Mouse (Mus musculus): ENCODE measurements around the gene Col4a6. TPM values are rescaled to one million over a fixed set of nuclear protein-coding genes. Genes with fewer than 3 reads are reported as not detected.

Gene Col4a6
- polyA plus RNA-seq, 1 experiment from 2014 or later, result 0.33 TPM

- DNase-seq (ENCODE audit: low spot score) (peak; percentile 50), ATAC-seq (ENCODE audit: insufficient number of reproducible peaks, low FRiP score, low TSS enrichment, low read depth) (no peak)
Measured at GRCm38 (mm10) chrX:141212802-141213201, 261.1 kb downstream of the Col4a6 start.

GRCm38 (mm10) chrX:141198993-141199392 is 274.9 kb downstream of the Col4a6 start:
- Histone ChIP-seq H3K4me2 (ENCODE audit: low read depth, severe bottlenecking) (no peak overlapping the region), H3K4me3 (ENCODE audit: low read depth, low read length) (no peak overlapping the region), H3K27ac (replicated peaks; ENCODE audit: low read depth, low read length) (no peak overlapping the region), H3K36me3 (ENCODE audit: control insufficient read depth, insufficient read depth, low read length) (no peaks in the 10 kb centered on the region), H3K9ac (ENCODE audit: low read length) (no peak overlapping the region), H3K4me1 (ENCODE audit: control insufficient read depth, insufficient read depth, low read length) (no peaks in the 10 kb centered on the region), H3K27me3 (ENCODE audit: control insufficient read depth, insufficient read depth, low read length) (0 out of 2 replicates have a peak, but pooled peaks cover 3% of the 10 kb centered on the region), H3K9me3 (ENCODE audit: control insufficient read depth, low read length) (no peaks in the 10 kb centered on the region)
- no peak for DNase-seq (ENCODE audit: low spot score)
- WGBS, result 85% methylated on average over 3 of the region's 3 CpGs
- no peak for ATAC-seq (ENCODE audit: insufficient number of reproducible peaks, low FRiP score, low TSS enrichment, low read depth)

More at GRCm38 (mm10) chrX:141212802-141213201, 261.1 kb downstream of the Col4a6 start:
- no peaks in the 10 kb centered on the region for H3K4me1 ChIP-seq (ENCODE audit: control insufficient read depth, insufficient read depth, low read length)
- peaks cover 15% of the 10 kb centered on the region; the same call in 1 of the 2 replicates for H3K27me3 ChIP-seq (ENCODE audit: control insufficient read depth, insufficient read depth, low read length)
- no peak overlapping the region for H3K4me2 ChIP-seq (ENCODE audit: low read depth, severe bottlenecking)
- no peak overlapping the region for H3K27ac ChIP-seq (replicated peaks; ENCODE audit: low read depth, low read length)
- H3K36me3 ChIP-seq (ENCODE audit: control insufficient read depth, insufficient read depth, low read length), result no peaks in the 10 kb centered on the region
- WGBS, result 39% methylated on average over 5 of the region's 5 CpGs
- H3K4me3 ChIP-seq (ENCODE audit: low read depth, low read length), result no peak overlapping the region
- H3K9ac ChIP-seq (ENCODE audit: low read length), result no peak overlapping the region
- no peaks in the 10 kb centered on the region for H3K9me3 ChIP-seq (ENCODE audit: control insufficient read depth, low read length)

- ATAC-seq (ENCODE audit: insufficient number of reproducible peaks, low FRiP score, low TSS enrichment, low read depth) (no peak), DNase-seq (ENCODE audit: low spot score) (no peak)
- H3K27ac ChIP-seq (replicated peaks; ENCODE audit: low read depth, low read length), result no peak overlapping the region
- H3K4me2 ChIP-seq (ENCODE audit: low read depth, severe bottlenecking), result no peak overlapping the region
- no peaks in the 10 kb centered on the region for H3K4me1 ChIP-seq (ENCODE audit: control insufficient read depth, insufficient read depth, low read length)
- H3K9me3 ChIP-seq (ENCODE audit: control insufficient read depth, low read length), result no peaks in the 10 kb centered on the region
- peaks cover 13% of the 10 kb centered on the region for H3K27me3 ChIP-seq (ENCODE audit: control insufficient read depth, insufficient read depth, low read length)
- H3K9ac ChIP-seq (ENCODE audit: low read length), result no peak overlapping the region
- no peaks in the 10 kb centered on the region for H3K36me3 ChIP-seq (ENCODE audit: control insufficient read depth, insufficient read depth, low read length)
- H3K4me3 ChIP-seq (ENCODE audit: low read depth, low read length), result no peak overlapping the region
Measured at GRCm38 (mm10) chrX:141195036-141195435, 278.8 kb downstream of the Col4a6 start.

- WGBS, result 47% methylated on average over 7 of the region's 7 CpGs
- ATAC-seq (ENCODE audit: insufficient number of reproducible peaks, low FRiP score, low TSS enrichment, low read depth), result no peak
- peaks cover 2% of the 10 kb centered on the region; the same call in 1 of the 2 replicates for H3K27me3 ChIP-seq (ENCODE audit: control insufficient read depth, insufficient read depth, low read length)
Measured at GRCm38 (mm10) chrX:141175353-141175752, 298.5 kb downstream of the Col4a6 start.

GRCm38 (mm10) chrX:141165067-141165466 is 308.8 kb downstream of the Col4a6 start:
- ATAC-seq (ENCODE audit: insufficient number of reproducible peaks, low FRiP score, low TSS enrichment, low read depth) (no peak), DNase-seq (ENCODE audit: low spot score) (no peak)
- Histone ChIP-seq H3K9me3 (ENCODE audit: control insufficient read depth, low read length) (no peaks in the 10 kb centered on the region), H3K4me2 (ENCODE audit: low read depth, severe bottlenecking) (no peak overlapping the region), H3K4me1 (ENCODE audit: control insufficient read depth, insufficient read depth, low read length) (no peaks in the 10 kb centered on the region), H3K27ac (replicated peaks; ENCODE audit: low read depth, low read length) (no peak overlapping the region), H3K9ac (ENCODE audit: low read length) (no peak overlapping the region), H3K27me3 (ENCODE audit: control insufficient read depth, insufficient read depth, low read length) (peaks cover 10% of the 10 kb centered on the region), H3K36me3 (ENCODE audit: control insufficient read depth, insufficient read depth, low read length) (no peaks in the 10 kb centered on the region), H3K4me3 (ENCODE audit: low read depth, low read length) (no peak overlapping the region)
- 93% methylated on average over 4 of the region's 4 CpGs for WGBS

More at GRCm38 (mm10) chrX:141175353-141175752, 298.5 kb downstream of the Col4a6 start:
- Histone ChIP-seq H3K4me2 (ENCODE audit: low read depth, severe bottlenecking) (no peak overlapping the region), H3K27ac (replicated peaks; ENCODE audit: low read depth, low read length) (no peak overlapping the region), H3K36me3 (ENCODE audit: control insufficient read depth, insufficient read depth, low read length) (no peaks in the 10 kb centered on the region), H3K4me3 (ENCODE audit: low read depth, low read length) (no peak overlapping the region), H3K4me1 (ENCODE audit: control insufficient read depth, insufficient read depth, low read length) (no peaks in the 10 kb centered on the region), H3K9me3 (ENCODE audit: control insufficient read depth, low read length) (no peaks in the 10 kb centered on the region), H3K9ac (ENCODE audit: low read length) (no peak overlapping the region)
- DNase-seq (ENCODE audit: low spot score), result peak; percentile 63

GRCm38 (mm10) chrX:141160371-141160770 is 313.5 kb downstream of the Col4a6 start:
- Histone ChIP-seq H3K9ac (ENCODE audit: low read length) (no peak overlapping the region), H3K4me1 (ENCODE audit: control insufficient read depth, insufficient read depth, low read length) (no peaks in the 10 kb centered on the region), H3K36me3 (ENCODE audit: control insufficient read depth, insufficient read depth, low read length) (no peaks in the 10 kb centered on the region), H3K4me2 (ENCODE audit: low read depth, severe bottlenecking) (no peak overlapping the region), H3K27me3 (ENCODE audit: control insufficient read depth, insufficient read depth, low read length) (0 out of 2 replicates have a peak, but pooled peaks cover 3% of the 10 kb centered on the region), H3K27ac (replicated peaks; ENCODE audit: low read depth, low read length) (no peak overlapping the region), H3K4me3 (ENCODE audit: low read depth, low read length) (no peak overlapping the region), H3K9me3 (ENCODE audit: control insufficient read depth, low read length) (no peaks in the 10 kb centered on the region)
- ATAC-seq (ENCODE audit: insufficient number of reproducible peaks, low FRiP score, low TSS enrichment, low read depth), result no peak
- DNase-seq (ENCODE audit: low spot score), result no peak
- 79% methylated on average over 3 of the region's 3 CpGs for WGBS

GRCm38 (mm10) chrX:141158160-141158559 is 315.7 kb downstream of the Col4a6 start:
- Histone ChIP-seq H3K4me3 (ENCODE audit: low read depth, low read length) (no peak overlapping the region), H3K36me3 (ENCODE audit: control insufficient read depth, insufficient read depth, low read length) (no peaks in the 10 kb centered on the region), H3K4me1 (ENCODE audit: control insufficient read depth, insufficient read depth, low read length) (no peaks in the 10 kb centered on the region), H3K9ac (ENCODE audit: low read length) (no peak overlapping the region), H3K27me3 (ENCODE audit: control insufficient read depth, insufficient read depth, low read length) (peaks cover 5% of the 10 kb centered on the region; the same call in 1 of the 2 replicates), H3K9me3 (ENCODE audit: control insufficient read depth, low read length) (no peaks in the 10 kb centered on the region), H3K27ac (replicated peaks; ENCODE audit: low read depth, low read length) (no peak overlapping the region), H3K4me2 (ENCODE audit: low read depth, severe bottlenecking) (no peak overlapping the region)
- WGBS, result 45% methylated on average over 4 of the region's 4 CpGs
- no peak for ATAC-seq (ENCODE audit: insufficient number of reproducible peaks, low FRiP score, low TSS enrichment, low read depth)
- DNase-seq (ENCODE audit: low spot score), result peak; percentile 29

GRCm38 (mm10) chrX:141157626-141158025 is 316.2 kb downstream of the Col4a6 start:
- no peak for ATAC-seq (ENCODE audit: insufficient number of reproducible peaks, low FRiP score, low TSS enrichment, low read depth)
- H3K36me3 ChIP-seq (ENCODE audit: control insufficient read depth, insufficient read depth, low read length), result no peaks in the 10 kb centered on the region
- 68% methylated on average over 4 of the region's 4 CpGs for WGBS

GRCm38 (mm10) chrX:141156696-141157095 is 317.2 kb downstream of the Col4a6 start:
- H3K9ac ChIP-seq (ENCODE audit: low read length), result no peak overlapping the region
- ATAC-seq (ENCODE audit: insufficient number of reproducible peaks, low FRiP score, low TSS enrichment, low read depth) (no peak), DNase-seq (ENCODE audit: low spot score) (no peak)
- no peaks in the 10 kb centered on the region for H3K4me1 ChIP-seq (ENCODE audit: control insufficient read depth, insufficient read depth, low read length)
- H3K27me3 ChIP-seq (ENCODE audit: control insufficient read depth, insufficient read depth, low read length), result peaks cover 17% of the 10 kb centered on the region
- H3K27ac ChIP-seq (replicated peaks; ENCODE audit: low read depth, low read length), result no peak overlapping the region
- H3K4me2 ChIP-seq (ENCODE audit: low read depth, severe bottlenecking), result no peak overlapping the region
- H3K4me3 ChIP-seq (ENCODE audit: low read depth, low read length), result no peak overlapping the region
- 12% methylated on average over 2 of the region's 2 CpGs for WGBS
- no peaks in the 10 kb centered on the region for H3K36me3 ChIP-seq (ENCODE audit: control insufficient read depth, insufficient read depth, low read length)
- no peaks in the 10 kb centered on the region for H3K9me3 ChIP-seq (ENCODE audit: control insufficient read depth, low read length)

More at GRCm38 (mm10) chrX:141157626-141158025, 316.2 kb downstream of the Col4a6 start:
- Histone ChIP-seq H3K4me2 (ENCODE audit: low read depth, severe bottlenecking) (no peak overlapping the region), H3K4me3 (ENCODE audit: low read depth, low read length) (no peak overlapping the region), H3K4me1 (ENCODE audit: control insufficient read depth, insufficient read depth, low read length) (no peaks in the 10 kb centered on the region), H3K9me3 (ENCODE audit: control insufficient read depth, low read length) (no peaks in the 10 kb centered on the region), H3K9ac (ENCODE audit: low read length) (no peak overlapping the region), H3K27ac (replicated peaks; ENCODE audit: low read depth, low read length) (no peak overlapping the region), H3K27me3 (ENCODE audit: control insufficient read depth, insufficient read depth, low read length) (peaks cover 8% of the 10 kb centered on the region)
- DNase-seq (ENCODE audit: low spot score), result no peak

All from limb, embryonic 11.5 days (tissue).